Mouse (Mus musculus): Measurements from ENCODE around the gene Evx2. TPM values are rescaled to one million over a fixed set of nuclear protein-coding genes. Genes with fewer than 3 reads are reported as not detected.

Gene Evx2
- total and polyA plus RNA-seq, 2 experiments from 2014 or later = 0.55 to 4.3 TPM

DNA sequence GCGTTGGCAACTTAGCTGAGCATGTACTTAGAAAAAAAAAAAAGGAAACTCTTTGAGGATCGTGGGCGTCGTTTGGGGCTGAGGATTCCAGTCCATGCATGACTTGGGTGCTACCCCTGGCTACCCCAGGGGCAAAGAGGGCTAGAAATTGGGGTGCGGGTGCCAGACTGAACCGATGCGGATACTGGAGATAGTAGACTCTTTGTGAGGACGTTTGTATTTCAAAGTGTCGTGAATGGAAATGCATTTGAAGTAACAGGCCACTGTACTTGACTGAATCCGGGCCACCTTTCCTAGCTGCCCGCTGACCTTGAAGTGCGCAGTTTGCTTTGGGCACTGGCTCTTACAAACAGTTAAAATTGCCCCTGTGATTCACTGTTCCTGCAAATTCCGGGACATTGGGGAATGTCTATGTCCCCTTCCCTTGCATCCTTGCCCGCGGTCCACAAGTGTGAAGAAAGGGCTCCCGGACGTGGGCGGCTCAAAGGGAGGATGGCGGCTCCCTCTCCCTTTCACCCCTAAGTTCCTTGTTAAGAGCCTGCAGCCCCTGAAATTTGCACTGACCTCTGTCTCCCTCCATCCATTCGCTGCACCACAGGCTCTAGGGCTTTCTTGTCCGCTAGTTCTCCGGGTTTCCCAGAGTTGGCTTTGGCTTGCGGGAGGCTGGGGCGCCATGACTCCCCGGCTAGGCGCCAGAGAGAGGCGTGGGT, 27.8 kb upstream of the Evx2 start:
- H3K27me3 ChIP-seq (ENCODE audit: insufficient read depth, low read length) = peaks cover 88% of the 10 kb centered on the region
- DNase-seq (ENCODE audit: low spot score) (no peak), ATAC-seq (no peak)
- H3K9ac ChIP-seq (replicated peaks; ENCODE audit: low read length) = no peak overlapping the region
- no peak overlapping the region for H3K27ac ChIP-seq
- H3K4me1 ChIP-seq (ENCODE audit: insufficient read depth, low read length) = no peaks in the 10 kb centered on the region
- peaks cover 3% of the 10 kb centered on the region; the same call in 1 of the 2 replicates for H3K9me3 ChIP-seq (ENCODE audit: low read length)
- H3K4me2 ChIP-seq (ENCODE audit: low read depth, low read length) = no peak overlapping the region
- H3K36me3 ChIP-seq (ENCODE audit: insufficient read depth, low read length) = no peaks in the 10 kb centered on the region
- 2% methylated on average over 27 of the region's 27 CpGs for WGBS
- no peak overlapping the region for H3K4me3 ChIP-seq (ENCODE audit: low read length)
- TF ChIP-seq CTCF (IDR thresholded peaks at IDR 0.05; ENCODE audit: low read depth) = no peak

DNA sequence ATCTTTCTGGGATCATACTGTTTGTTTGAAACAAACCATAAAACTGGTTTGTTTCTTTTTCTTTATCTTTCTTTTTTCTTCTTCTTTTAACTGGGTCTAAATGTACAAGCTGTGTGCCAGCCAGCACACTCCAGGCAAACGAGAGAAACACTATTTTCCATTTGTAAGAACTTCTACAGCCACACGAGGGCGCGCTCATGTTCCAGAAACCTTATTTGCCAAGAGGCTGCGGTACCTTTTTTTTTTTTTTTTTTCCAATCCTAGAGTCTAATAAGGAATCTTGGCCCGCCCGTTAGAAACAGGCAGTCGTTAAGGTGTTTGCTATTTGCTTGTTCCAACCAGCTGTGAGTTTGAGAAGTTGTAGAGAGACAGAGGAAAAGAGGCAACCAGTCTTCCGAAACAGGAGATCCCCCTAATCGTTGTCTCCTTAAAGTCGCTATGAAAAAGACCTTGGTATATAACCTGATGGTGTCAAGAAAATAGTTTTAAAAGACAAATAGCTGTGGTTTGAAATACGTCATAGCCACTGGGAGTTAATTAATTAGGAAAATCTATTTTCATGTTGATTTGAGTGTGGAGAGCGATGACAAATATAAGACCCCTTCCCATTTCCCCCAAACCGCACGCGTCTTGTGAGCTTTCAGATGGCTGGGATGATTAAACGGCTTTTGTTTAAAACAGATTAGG, 27.1 kb upstream of the Evx2 start:
- H3K36me3 ChIP-seq (ENCODE audit: insufficient read depth, low read length) = no peaks in the 10 kb centered on the region
- H3K4me3 ChIP-seq (ENCODE audit: low read length) = no peak overlapping the region
- no peak overlapping the region for H3K9ac ChIP-seq (replicated peaks; ENCODE audit: low read length)
- H3K4me2 ChIP-seq (ENCODE audit: low read depth, low read length) = no peak overlapping the region
- DNase-seq (ENCODE audit: low spot score) (peak; percentile 79), ATAC-seq (no peak)
- peaks cover 2% of the 10 kb centered on the region; the same call in 1 of the 2 replicates for H3K9me3 ChIP-seq (ENCODE audit: low read length)
- no peaks in the 10 kb centered on the region for H3K4me1 ChIP-seq (ENCODE audit: insufficient read depth, low read length)
- H3K27me3 ChIP-seq (ENCODE audit: insufficient read depth, low read length) = peaks cover 88% of the 10 kb centered on the region
- 6% methylated on average over 17 of the region's 17 CpGs for WGBS
- TF ChIP-seq CTCF (IDR thresholded peaks at IDR 0.05; ENCODE audit: low read depth) = peak; percentile 68
- no peak overlapping the region for H3K27ac ChIP-seq

DNA sequence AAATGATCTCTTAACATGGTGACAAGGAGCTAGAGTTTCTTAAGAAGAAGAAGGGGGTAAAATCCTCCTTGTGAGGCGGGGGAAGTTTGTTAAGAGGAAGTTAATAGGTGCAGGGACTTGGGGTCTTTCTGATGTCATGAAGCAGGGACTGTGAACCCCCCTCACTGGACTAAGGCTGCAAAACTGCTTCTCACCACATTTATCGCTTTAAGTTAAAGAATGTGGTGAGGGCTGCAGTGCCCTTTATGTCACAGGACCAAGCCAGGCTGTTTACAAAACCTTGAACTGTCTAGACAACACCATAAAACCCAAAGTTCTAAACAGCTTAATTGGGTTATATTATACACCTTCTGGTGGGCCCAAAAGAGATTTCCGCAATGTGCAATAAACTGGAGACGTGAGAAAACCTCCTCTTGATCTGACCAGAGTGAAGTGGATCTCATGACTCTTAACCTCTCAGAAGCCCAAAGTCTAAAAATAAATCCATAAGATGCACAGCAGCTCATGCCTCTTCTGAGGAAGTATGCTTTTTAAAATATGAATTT, 25.8 kb upstream of the Evx2 start:
- H3K27ac ChIP-seq = no peak overlapping the region
- no peak for TF ChIP-seq CTCF (IDR thresholded peaks at IDR 0.05; ENCODE audit: low read depth)
- H3K4me3 ChIP-seq (ENCODE audit: low read length) = no peak overlapping the region
- DNase-seq (ENCODE audit: low spot score) = no peak
- 12% methylated on average over 4 of the region's 4 CpGs for WGBS
- H3K9me3 ChIP-seq (ENCODE audit: low read length) = no peaks in the 10 kb centered on the region; the same call in 1 of the 2 replicates
- H3K4me1 ChIP-seq (ENCODE audit: insufficient read depth, low read length) = no peaks in the 10 kb centered on the region
- no peak for ATAC-seq
- H3K27me3 ChIP-seq (ENCODE audit: insufficient read depth, low read length) = peaks cover 94% of the 10 kb centered on the region
- no peak overlapping the region for H3K4me2 ChIP-seq (ENCODE audit: low read depth, low read length)
- no peak overlapping the region for H3K9ac ChIP-seq (replicated peaks; ENCODE audit: low read length)
- no peaks in the 10 kb centered on the region for H3K36me3 ChIP-seq (ENCODE audit: insufficient read depth, low read length)

DNA sequence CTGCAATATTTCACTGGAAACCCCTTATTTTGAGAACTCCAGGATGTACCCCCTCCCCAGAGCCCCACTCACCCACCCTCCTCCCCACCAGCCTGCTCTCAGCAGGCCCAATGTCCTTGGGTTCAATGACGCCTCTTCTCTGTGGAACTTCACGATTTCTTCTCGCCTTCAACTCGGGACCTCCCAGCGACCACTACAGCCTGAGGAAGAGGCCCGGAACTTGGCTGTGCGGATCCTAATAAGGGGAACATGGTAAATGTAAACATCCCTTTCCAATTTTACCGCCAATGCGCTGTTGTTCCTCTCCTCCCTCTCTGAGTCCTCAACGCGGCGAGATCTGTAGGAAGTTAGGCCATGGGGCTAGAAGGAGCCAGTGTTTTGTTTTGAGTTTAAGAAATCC, 24.7 kb upstream of the Evx2 start:
- no peak overlapping the region for H3K4me3 ChIP-seq (ENCODE audit: low read length)
- no peaks in the 10 kb centered on the region for H3K4me1 ChIP-seq (ENCODE audit: insufficient read depth, low read length)
- WGBS = 3% methylated on average over 12 of the region's 12 CpGs
- DNase-seq (ENCODE audit: low spot score) (no peak), ATAC-seq (no peak)
- no peak for TF ChIP-seq CTCF (IDR thresholded peaks at IDR 0.05; ENCODE audit: low read depth)
- peaks cover 94% of the 10 kb centered on the region for H3K27me3 ChIP-seq (ENCODE audit: insufficient read depth, low read length)
- H3K9ac ChIP-seq (replicated peaks; ENCODE audit: low read length) = no peak overlapping the region
- H3K4me2 ChIP-seq (ENCODE audit: low read depth, low read length) = no peak overlapping the region
- H3K9me3 ChIP-seq (ENCODE audit: low read length) = no peaks in the 10 kb centered on the region; the same call in 1 of the 2 replicates
- H3K27ac ChIP-seq = no peak overlapping the region
- no peaks in the 10 kb centered on the region for H3K36me3 ChIP-seq (ENCODE audit: insufficient read depth, low read length)

DNA sequence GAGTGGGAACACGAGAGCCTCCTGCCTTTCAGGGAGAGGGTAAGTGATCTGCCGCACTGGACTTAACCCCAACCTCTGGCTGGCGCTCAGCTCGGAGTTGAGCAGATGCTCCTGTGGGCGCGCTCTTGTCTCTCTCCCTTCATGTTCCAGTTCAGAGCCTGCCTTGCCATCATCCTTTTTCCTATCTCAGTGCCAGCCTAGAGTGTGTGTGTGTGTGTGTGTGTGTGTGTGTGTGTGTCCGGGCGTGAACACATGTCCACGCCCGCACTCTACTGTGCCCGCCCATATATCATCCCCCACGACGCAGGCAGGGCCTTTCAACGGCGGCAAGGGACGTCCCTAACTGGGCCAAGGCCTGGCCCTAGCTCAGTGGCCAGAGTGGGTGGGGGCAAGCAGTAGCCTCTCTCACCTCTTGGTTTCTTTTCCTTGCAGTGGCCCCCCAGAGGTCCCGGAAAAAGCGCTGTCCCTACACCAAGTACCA, 24.2 kb upstream of the Evx2 start:
- Histone ChIP-seq H3K4me3 (ENCODE audit: low read length) (no peak overlapping the region), H3K9ac (replicated peaks; ENCODE audit: low read length) (no peak overlapping the region), H3K4me2 (ENCODE audit: low read depth, low read length) (no peak overlapping the region), H3K27ac (no peak overlapping the region), H3K27me3 (ENCODE audit: insufficient read depth, low read length) (peaks cover 94% of the 10 kb centered on the region), H3K4me1 (ENCODE audit: insufficient read depth, low read length) (no peaks in the 10 kb centered on the region), H3K9me3 (ENCODE audit: low read length) (no peaks in the 10 kb centered on the region; the same call in 1 of the 2 replicates), H3K36me3 (ENCODE audit: insufficient read depth, low read length) (no peaks in the 10 kb centered on the region)
- DNase-seq (ENCODE audit: low spot score) = no peak
- TF ChIP-seq CTCF (IDR thresholded peaks at IDR 0.05; ENCODE audit: low read depth) = no peak
- WGBS = 2% methylated on average over 18 of the region's 18 CpGs
- ATAC-seq = no peak

DNA sequence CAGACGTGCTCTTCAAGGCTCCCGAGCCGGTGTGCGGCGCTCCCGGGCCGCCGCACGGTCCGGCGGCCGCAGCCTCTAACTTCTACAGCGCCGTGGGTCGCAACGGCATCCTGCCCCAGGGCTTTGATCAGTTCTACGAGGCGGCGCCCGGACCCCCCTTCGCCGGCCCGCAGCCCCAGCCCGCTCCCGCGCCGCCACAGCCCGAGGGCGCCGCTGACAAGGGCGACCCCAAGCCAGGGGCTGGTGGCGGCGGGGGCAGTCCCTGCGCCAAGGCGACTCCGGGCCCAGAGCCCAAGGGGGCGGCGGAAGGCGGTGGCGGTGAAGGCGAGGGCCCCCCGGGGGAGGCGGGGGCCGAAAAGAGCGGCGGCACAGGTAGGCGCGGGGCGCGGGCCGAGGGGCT, 23.4 kb upstream of the Evx2 start:
- Histone ChIP-seq H3K36me3 (ENCODE audit: insufficient read depth, low read length) (no peaks in the 10 kb centered on the region), H3K27ac (no peak overlapping the region), H3K4me2 (ENCODE audit: low read depth, low read length) (no peak overlapping the region), H3K27me3 (ENCODE audit: insufficient read depth, low read length) (peaks cover 94% of the 10 kb centered on the region), H3K9me3 (ENCODE audit: low read length) (no peaks in the 10 kb centered on the region; the same call in 1 of the 2 replicates), H3K4me3 (ENCODE audit: low read length) (peak overlapping the region; percentile 10), H3K9ac (replicated peaks; ENCODE audit: low read length) (no peak overlapping the region), H3K4me1 (ENCODE audit: insufficient read depth, low read length) (no peaks in the 10 kb centered on the region)
- TF ChIP-seq CTCF (IDR thresholded peaks at IDR 0.05; ENCODE audit: low read depth) = no peak
- DNase-seq (ENCODE audit: low spot score) (no peak), ATAC-seq (no peak)
- WGBS = under 1% methylated on average over 33 of the region's 51 CpGs
